Mouse (Mus musculus) embryo, embryonic 9.5 days (tissue): ENCODE results near the gene Gjb5.

Experiments
- DNase-seq: peaks from one replicate; pipeline ENCODE4 v3.0.0-alpha.2; 2017; ENCODE audit errors: extremely low spot score

Gene Gjb5

GRCm38 (mm10) chr4:127349560-127350300 lies 8.3 kb downstream of the Gjb5 start:
- DNase-seq: no peak

- DNase-seq: no peak
Measured at GRCm38 (mm10) chr4:127345000-127345399, 13.0 kb downstream of the Gjb5 start.

- DNase-seq: no peak
Measured at GRCm38 (mm10) chr4:127341372-127341771, 16.6 kb downstream of the Gjb5 start.

GRCm38 (mm10) chr4:127337668-127338067 lies 20.3 kb downstream of the Gjb5 start:
- DNase-seq: no peak

- DNase-seq: no peak
Measured at GRCm38 (mm10) chr4:127334870-127335504, 23.0 kb downstream of the Gjb5 start.

- DNase-seq: no peak
Measured at GRCm38 (mm10) chr4:127331171-127331570, 26.8 kb downstream of the Gjb5 start.

GRCm38 (mm10) chr4:127330181-127331100 lies 27.5 kb downstream of the Gjb5 start, which contains the start of gene Gjb3:
Gene Gjb3 (minus strand): TSS chr4:127330844.
- DNase-seq: peak; percentile 45

GRCm38 (mm10) chr4:127329751-127330150 lies 28.2 kb downstream of the Gjb5 start:
- DNase-seq: no peak

- peak; percentile 41 for DNase-seq
Measured at GRCm38 (mm10) chr4:127329046-127329445, 28.9 kb downstream of the Gjb5 start.

GRCm38 (mm10) chr4:127328378-127328777 lies 29.6 kb downstream of the Gjb5 start:
- no peak for DNase-seq

- DNase-seq: no peak
Measured at GRCm38 (mm10) chr4:127327749-127328148, 30.2 kb downstream of the Gjb5 start.

GRCm38 (mm10) chr4:127327258-127327657 lies 30.7 kb downstream of the Gjb5 start:
- no peak for DNase-seq

GRCm38 (mm10) chr4:127325276-127325675 lies 32.7 kb downstream of the Gjb5 start:
- DNase-seq: no peak

- DNase-seq: peak; percentile 81
Measured at GRCm38 (mm10) chr4:127324759-127325158, 33.2 kb downstream of the Gjb5 start.

- no peak for DNase-seq
Measured at GRCm38 (mm10) chr4:127324296-127324695, 33.7 kb downstream of the Gjb5 start.

- no peak for DNase-seq
Measured at GRCm38 (mm10) chr4:127323651-127324050, 34.3 kb downstream of the Gjb5 start.

GRCm38 (mm10) chr4:127319613-127320012 lies 38.4 kb downstream of the Gjb5 start:
- peak; percentile 75 for DNase-seq

- no peak for DNase-seq
Measured at GRCm38 (mm10) chr4:127317143-127317542, 40.8 kb downstream of the Gjb5 start.

- no peak for DNase-seq
Measured at GRCm38 (mm10) chr4:127315753-127316152, 42.2 kb downstream of the Gjb5 start.

- DNase-seq: no peak
Measured at GRCm38 (mm10) chr4:127314585-127314984, 43.4 kb downstream of the Gjb5 start.

- DNase-seq: peak; percentile 71
Measured at GRCm38 (mm10) chr4:127313861-127314260, 44.1 kb downstream of the Gjb5 start, which contains the start of gene Gja4. Gene Gja4 (minus strand): TSS chr4:127314039.

- DNase-seq: no peak
Measured at GRCm38 (mm10) chr4:127312349-127312748, 45.6 kb downstream of the Gjb5 start.
